Mouse (Mus musculus) c-Kit-positive CD71-negative TER-119-negative erythroid progenitor cells, embryonic 14.5 days (primary cell): ENCODE measurements around the gene Fam120a.

ENCODE experiments used
- DNase-seq: peaks from one replicate; pipeline ENCODE4 v3.0.0-alpha.2; 2013; ENCODE audit warnings: low read depth

The Fam120a gene

DNA sequence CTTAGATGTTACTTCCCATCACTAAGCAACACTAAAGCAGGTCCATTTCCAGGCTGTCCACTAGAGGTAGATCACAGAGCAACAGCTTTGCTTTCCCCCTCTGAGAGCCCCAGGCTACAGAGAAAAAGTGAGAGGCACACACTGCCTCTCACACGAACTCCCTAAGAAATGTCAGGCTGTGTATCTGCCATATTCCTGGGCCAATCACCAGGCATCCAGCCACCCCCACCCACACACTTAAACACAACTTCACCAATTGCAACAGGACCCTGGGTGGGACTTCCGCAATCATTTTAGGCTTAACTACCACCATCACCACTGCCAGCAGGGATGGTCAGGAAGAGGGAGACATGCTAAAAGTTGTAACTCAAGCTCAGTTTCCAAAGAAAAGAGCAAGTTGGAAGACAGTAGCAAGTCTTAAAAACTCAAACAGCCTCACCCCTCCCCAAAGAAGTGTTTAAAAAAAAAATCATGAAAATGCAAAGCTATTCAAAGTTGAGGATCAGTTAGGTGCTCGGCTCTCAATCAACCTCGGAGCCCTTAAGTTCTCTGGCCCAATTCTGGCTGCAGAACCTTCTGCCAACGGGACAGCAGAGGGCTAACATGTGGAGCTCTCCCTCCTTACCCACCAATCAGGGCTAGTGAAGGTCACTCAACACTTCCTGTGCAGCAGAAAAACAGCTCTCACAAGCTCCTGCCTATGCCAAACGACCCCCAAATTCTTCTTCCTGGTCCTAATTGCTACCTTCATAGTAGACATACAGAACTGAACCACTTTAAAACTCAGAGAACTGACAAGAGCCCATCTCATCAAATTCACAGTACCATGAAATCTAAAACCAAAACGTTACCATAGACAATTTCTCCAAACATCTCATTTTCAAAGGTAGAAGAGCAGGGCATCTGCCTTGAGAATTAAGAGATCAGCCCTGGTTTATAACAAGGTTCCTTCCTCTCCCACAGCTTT, 2.0 kb downstream of the Fam120a start:
- peak; percentile 71 for DNase-seq

DNA sequence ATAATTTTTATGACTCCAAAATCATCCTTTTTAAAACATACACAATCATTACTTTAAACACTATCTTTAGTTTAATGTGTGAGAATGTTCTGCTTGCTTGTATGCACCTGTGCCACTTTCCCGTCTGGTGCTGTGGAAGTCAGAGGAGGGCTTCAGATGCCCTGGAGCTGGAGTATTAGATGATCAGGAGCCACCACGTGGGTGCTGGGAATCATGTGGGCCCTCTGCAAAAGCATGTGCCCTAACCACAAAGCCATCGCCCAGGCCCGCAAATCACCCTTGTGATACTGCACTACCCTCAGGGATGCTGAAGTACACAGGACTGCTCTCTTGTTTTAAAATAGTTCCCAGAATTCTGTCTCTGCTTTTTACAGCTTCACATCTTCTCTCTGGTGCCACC, 3.0 kb downstream of the Fam120a start:
- DNase-seq: no peak

DNA sequence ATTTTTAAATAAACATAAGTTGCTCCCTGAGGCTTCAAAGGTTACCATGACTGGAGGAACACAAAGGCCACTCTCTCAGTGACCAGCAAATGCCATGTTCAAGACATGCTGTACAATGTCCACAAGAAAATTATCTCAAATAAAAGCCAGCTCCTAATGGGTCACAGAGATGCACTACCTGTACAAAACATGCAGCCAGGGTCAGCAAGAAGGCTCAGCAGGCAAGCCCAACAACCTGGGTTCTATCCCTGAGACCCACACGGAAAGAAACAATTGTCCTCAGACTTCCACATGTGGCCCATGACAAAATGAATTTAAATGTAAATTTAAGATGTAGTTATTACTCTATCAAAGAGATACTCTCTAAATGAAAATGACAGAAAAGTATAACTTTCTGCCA, 4.7 kb downstream of the Fam120a start:
- no peak for DNase-seq

DNA sequence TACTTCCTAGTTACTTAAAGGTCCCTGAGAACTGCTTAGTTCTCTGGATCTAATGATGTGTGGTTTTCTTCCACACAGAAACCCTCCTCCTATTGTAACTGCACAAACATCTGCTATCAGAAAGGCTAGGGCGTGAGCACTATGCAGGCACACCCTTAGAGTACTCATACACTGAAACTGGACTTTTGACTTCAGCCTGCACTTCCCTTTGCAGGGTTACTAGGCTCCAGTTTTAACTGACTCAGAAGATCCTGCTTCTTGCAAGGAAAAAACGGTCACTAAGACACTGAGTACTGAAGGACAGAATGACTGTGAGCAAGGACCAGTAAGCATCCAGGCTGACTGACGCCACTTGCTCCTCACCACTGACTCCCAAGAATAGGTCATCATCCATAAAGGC, 5.3 kb downstream of the Fam120a start:
- DNase-seq: no peak

DNA sequence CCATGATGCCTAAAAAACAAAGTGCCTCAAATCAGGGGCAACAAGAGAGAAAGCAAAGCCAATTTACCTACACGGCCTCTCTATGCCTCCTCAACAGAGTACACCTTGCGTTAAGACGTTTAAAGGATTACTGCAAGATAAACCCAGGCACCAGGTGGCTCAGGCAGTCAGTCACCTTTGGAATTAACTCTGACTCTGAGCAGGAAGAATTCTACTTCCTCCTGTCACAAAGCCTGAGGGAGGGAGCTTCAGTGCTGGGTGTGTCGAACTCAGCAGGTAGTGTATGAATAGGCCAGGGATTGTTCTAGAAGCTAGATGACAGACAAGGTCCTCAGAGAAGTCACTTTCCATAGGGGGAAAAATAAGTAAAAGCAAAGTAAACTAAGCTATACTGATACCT, 9.2 kb downstream of the Fam120a start:
- DNase-seq: no peak

DNA sequence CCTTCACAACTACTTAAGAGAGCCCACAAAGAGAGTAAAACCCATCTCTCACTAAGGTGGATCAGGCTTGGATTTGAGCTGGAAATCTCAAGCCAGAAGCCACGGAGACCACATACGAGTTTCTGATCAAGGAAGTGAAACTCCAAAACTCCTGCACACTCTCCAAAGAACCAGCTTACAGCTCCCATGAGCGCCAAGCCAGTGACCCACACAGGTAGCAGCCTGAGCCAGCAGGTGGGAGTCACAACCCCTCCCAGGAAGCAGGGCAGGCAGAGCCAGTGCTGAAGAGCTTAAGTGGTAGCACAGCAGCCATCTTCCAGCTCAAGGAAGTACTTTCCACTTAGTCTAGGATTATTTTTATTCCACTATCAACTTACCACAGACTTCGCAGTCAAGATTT, 13.0 kb downstream of the Fam120a start:
- no peak for DNase-seq

DNA sequence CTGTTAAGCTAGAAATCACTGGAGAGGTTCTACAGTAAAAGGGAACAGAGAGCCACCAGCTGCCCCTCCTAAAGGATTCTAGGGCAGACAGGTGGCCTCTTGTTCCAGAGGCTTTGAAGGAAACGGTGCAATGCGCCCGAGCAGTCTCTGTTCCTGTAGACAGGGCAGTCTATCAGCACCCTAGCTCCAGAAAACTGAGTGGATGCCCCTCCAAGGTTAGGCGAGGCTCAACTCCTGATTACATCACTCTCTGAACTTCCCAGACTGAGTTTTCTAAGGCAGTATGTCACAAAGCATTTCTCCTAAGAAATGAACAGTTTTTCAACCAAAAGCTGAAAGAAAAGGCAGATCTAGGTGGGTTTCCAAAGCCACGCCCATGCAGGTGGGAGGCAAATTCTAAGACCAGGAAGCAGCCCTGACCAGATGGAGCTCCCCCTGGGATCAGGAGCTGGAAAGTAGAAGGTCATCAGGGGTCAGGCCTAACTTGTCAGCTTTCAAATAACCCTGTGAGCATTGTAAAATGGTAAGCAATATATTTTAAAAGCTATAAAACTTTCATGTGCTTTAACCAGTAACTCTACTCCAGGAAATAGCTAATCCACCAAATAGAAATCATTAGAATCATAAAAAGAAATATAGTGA, 17.1 kb downstream of the Fam120a start:
- no peak for DNase-seq

DNA sequence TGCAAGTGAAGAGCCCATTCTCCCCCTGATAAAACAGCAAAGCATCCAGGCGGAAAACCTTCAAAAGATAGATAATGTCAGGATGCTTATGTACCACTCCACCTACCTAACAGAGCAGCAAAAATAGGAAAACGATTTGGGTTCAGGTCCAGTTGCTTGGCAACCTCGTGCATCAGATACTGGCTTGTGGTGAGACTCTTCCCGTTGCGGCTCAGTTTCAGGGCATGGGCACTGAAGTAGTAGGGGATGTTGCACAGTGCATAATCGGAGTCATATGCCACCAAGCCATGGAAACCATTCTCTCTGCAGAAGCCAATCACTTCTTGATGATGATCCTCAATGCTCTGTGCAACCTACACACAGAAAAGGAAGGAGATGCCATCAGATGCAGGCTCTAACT, 18.9 kb downstream of the Fam120a start:
- no peak for DNase-seq

DNA sequence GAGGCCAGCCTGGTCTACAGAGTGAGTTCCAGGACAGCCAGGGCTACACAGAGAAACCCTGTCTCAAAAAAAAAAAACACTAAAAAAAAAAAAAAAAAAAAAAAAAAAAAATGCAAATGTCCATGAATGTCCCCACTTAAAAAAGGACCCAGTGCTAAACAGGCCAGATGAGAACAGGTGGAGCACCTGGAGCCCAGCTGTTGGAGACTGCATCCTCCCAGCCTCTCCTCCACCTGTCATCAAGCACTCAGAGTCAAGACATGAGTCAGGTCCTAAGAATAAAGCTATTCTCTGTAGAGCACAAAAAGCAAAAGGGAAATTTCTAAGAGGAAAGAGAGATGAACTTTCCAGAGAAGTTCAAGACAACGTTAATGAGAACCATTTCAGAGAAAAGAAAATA, 23.2 kb downstream of the Fam120a start:
- DNase-seq: no peak

DNA sequence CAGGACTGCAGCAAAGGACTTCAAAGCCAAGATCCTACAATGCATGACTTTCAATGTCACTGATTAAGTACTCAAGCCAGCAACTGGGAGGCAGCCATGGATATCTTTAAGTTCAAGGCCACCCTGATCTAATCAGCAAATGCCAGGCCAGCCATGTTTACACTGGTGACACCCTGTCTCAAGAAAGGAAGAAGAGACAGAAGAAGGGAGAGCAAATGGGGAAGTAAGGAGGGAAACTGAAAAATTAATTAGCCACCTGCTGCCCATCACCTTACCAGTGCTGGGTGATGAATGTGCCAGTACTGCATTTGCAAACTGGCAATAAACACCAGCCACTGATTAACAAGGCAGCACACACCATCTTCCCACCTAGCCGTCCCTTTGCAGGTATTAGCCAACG, 25.3 kb downstream of the Fam120a start:
- DNase-seq: no peak

DNA sequence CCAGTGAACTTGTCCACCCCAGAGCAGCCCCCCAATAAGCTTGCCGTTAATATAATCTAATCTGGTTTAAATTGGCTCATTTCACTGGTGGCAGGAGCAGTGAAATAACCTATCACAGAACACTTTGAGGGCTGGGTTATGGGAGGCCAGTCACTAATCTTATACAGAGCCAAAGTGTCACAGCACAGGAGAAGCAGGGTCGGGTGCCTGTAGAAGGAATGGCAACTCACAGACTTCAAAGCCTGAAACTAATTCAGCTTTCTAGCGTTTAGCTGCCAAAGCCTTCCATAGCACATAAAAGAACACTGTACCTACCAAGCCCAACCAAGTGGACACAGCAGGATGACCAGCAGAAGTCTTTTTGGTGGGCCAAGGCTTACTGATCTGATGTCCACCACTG, 26.0 kb downstream of the Fam120a start:
- no peak for DNase-seq

DNA sequence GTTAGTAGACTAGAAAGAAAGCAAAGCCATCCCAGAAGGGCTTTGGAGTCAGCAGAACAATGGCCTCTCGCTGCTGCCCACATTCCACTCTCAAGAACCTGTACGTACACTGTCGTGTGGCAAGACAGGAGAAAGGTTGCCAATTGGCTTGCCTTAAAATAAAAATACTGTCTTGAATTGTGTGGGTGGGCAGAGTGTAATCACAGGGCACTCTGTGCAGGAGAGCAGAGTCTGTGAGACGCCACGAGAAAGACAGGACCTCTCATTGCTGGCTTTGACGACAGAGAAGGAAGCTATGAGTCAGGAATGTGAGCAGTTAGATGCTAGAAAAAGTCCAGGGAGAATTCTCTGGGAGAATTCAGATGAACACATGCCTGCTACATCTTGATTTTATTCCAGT, 33.2 kb downstream of the Fam120a start:
- no peak for DNase-seq

DNA sequence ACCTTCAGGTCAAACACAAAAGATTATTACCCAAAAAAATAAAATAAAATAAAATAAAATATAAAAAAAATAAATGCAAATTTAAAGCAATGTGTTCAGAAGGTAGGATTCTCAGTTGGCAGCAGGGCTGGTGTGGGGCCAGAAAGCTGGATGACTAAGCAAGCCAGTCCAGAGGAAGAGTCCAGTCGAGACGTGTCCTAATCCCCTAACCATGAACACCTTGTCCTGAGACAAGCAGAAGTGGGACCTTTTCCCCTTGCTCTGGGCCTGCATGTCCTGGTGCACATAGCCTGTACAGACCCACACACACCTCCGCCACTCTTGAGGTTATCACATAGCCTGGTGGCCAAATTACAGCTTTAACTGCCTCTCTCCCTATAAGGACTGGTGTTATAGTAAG, 35.1 kb downstream of the Fam120a start:
- DNase-seq: no peak

DNA sequence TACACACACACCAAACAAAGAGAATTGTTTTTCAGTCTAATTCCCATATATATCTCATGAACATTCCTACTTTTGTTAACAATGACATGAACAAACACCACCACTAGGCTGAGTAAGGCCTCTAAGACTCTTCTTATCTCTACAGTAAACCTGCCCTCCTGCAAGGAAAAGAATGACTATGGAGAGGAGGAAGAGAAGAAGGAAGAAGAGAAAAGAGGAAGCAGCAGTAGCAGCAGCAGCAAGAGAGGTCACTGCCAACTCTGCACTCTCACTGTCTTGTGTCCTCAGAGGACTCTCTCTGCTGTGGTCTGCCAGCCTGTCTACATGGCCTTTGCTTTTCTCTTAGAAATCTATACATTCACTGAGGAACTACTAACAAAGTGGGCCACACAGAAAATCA, 36.1 kb downstream of the Fam120a start:
- no peak for DNase-seq

DNA sequence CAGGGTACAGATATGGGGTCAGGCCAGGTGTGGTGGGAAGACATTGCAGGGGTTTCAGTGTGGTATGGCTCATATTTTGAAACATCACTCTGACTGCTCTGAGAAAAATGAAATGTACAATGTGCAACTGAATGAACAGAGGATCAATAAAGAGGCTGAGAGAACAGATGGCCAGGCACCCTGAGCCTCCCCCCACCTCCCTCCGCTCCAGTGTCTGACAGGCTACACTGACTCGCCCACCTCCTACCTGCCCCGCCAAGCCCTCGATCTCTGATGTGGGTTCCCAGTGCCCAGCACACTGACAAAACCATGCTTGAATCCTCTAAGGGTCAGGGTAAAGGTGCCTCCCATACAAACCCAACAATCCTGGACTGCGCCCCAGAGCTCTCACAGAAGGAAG, 36.6 kb downstream of the Fam120a start:
- no peak for DNase-seq

DNA sequence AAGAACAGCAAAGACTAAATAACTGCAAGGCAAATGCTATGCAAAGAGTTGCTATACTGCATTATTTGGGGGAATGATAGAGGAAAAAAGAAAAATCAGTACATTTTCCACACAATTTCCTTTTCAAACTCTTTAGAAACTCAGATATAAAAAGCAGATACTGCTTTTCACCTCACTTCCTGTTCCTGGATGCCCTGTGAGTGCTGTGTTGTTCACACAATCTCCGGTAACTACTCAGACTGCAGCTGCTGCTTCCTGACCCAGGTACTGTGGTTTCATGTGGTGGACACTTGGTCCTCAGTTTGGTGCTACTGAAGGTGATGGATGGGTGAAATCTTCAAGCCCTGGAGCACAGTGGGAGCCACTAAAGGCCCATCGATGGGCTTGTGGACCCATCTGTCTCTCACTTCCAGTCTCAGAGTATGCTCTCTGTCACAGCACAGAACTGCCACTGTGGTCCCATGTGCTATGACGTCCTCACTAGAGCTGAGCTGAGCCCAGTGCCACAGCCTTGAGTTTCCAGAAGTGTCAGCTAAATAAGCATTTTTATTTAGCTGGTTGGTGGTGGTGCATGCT, 38.2 kb downstream of the Fam120a start:
- no peak for DNase-seq

DNA sequence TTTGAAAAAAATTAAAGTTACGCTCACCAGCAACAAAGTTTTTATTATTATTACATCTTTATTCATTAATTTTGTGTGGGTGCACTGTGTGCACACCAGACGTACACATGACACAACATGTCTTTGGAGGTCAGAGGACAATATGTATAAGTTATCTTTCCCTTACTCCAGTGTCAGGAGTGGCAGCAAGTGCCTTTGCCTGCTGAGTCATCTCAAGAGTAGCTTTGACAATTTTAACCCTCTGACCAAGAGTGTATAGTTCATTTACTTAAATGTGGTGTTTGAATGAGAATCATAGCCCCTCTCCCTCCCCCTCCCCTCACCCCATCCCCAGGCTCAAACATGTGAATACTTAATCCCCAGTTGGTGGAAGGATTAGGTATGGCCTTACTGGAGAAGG, 40.2 kb downstream of the Fam120a start:
- no peak for DNase-seq

DNA sequence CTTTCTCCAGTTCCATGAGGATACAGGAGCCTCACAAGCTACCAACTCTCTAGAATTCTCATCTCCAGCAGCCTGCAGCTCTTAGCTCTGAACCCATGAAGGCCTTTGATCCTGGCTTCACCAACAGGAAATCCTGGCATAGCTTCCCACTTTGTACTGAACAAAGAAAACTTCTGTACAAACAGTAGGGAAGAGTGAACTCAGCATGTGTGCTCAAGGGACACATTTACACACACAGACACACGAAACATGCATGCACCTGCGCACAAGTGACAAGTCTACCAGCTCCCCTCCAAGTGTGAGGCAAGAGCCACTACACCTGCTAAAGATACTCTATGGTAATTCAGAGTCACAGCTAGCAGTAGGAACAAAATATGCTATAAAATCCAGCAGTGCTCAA, 45.1 kb downstream of the Fam120a start:
- no peak for DNase-seq

DNA sequence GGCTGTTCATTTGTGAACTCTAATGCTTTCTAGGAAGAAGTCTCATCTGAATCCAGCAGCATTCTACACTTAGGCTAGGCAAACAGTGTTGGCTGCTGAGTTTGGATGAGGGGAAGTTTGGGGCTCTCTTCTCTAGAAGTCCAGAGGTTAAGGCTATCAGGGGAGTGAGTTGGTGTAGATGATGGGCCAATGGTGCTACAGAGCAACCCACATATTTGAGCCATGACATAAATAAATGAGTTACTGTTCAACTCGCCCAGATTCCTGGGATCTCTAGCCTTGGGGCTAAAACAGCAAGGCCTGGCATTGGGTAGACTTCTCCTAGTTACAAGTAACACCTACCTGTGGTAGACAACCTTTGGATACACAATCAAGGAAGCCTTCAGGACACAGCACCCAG, 46.6 kb downstream of the Fam120a start:
- DNase-seq: no peak

DNA sequence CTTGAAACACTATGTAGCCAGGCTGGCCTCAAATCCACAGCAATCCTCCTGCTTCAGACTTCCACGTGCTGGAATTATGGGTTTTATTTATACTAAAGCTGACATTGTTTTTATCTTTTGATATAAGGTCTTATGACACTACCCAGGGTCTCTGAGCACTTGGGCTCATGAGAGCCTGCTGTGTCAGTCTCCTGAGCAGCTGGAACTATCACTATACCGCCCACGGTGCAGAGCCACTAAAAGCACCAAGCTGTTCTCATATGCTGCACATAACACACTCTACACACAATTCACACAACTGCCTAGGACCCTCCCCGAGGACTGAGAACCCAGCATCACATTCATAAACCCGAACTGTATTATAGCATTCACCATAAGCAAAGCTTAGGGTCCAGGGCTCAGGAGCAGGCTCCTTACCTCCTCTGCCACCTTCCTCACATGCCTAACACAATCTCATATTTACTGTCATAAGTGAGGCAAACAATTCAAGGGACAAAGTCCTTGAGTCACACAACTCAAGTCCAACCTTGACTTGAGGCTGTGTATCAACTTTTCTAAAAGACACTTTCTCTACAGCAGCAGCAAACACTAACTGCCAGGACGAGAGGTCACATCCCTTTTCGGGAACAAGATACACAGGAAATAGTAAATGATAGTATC, 47.9 kb downstream of the Fam120a start:
- DNase-seq: no peak

DNA sequence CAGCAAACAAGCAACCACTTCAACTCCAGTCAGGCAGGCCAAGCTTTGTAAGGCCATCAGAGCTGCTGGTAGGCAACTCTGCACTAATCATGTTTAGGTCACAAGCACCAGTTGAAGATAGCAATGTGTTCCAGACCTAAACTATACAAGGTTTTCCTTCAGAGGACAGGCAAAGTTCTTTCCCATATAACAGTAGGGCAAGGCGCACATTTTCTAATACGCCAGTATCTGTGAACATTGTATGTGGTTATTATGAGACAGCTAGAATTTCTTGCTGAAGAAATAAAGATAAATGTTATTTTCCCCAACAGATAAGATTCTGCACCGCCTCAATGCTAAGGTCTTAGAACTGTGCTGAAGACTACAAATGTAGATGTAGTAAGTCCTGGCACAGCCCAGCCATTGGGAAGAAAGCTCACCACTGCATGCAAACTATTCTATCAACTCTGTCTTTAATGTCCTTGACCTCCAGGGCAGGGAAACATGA, 50.7 kb downstream of the Fam120a start:
- no peak for DNase-seq

DNA sequence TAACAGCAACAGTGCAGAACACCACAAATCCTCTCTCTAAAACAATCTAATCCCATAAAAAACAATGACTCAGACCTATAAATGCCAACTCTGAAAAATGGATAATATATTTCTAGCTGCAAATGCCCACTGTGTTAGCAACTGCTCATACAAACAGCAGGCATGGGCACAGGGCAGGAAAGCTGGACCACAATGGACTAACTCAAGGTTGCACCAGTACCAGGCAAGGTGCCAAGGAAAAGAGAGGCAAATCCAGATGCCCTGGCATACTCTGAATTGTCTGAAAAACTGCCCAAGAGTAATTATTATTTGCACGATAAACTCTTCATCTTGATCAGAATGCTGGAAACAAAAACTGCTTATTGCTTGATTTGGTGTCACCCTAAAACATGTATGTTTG, 54.1 kb downstream of the Fam120a start:
- DNase-seq: no peak

DNA sequence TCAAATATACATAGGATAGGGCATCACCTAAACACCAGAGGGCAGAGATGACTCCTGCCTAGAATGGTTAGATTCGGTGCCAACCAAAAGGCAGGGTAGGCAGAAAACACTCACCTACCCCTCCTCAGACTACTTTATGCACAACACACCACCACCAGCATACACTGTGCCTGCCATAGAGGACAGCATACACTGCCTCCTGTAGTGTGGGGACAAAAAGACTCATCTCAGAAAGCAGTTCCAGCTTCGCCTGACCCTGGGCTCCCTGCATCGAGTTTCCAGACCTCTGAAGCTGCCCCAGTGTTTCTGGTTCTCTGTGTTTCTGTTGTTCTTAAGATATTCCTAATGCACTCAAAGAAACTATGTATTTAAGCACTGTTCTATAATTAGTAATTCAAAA, 54.7 kb downstream of the Fam120a start:
- no peak for DNase-seq
